Mouse (Mus musculus) intestine, postnatal 0 days (tissue): ENCODE results near the gene Ddi2. TPM values are rescaled to one million over a fixed set of nuclear protein-coding genes. Genes with fewer than 3 reads are reported as not detected.

ENCODE experiments used
- ATAC-seq: fragments of 200-750 bp; cut with Nextera tagmentation; 2 replicates; pipeline ENCODE4 v1.8.0; 2017; ENCODE audit warnings: mild to moderate bottlenecking, moderate TSS enrichment, moderate library complexity
- H3K27ac ChIP-seq: fragments of 300-500 bp; sonication (generic); 2 replicates; pipeline ENCODE4 v1.5.1; 2014; ENCODE audit warnings: mild to moderate bottlenecking, low read depth, low read length, moderate library complexity
- H3K27me3 ChIP-seq: fragments of 300-500 bp; sonication (generic); replicated peaks from 2 replicates; pipeline ENCODE4 v1.6.1; 2014; ENCODE audit warnings: low read length, mixed read lengths; ENCODE audit not compliant: control insufficient read depth, insufficient read depth
- H3K36me3 ChIP-seq: fragments of 300-500 bp; sonication (generic); 2 replicates; pipeline ENCODE4 v1.6.1; 2014; ENCODE audit warnings: mild to moderate bottlenecking, moderate library complexity; ENCODE audit not compliant: control insufficient read depth, insufficient read depth
- H3K4me1 ChIP-seq: fragments of 300-500 bp; sonication (generic); replicated peaks from 2 replicates; pipeline ENCODE4 v1.6.1; 2014; ENCODE audit warnings: antibody characterized with exemption, low read length, mixed read lengths; ENCODE audit not compliant: control insufficient read depth, insufficient read depth
- H3K4me2 ChIP-seq: fragments of 300-500 bp; sonication (generic); replicated peaks from 2 replicates; pipeline ENCODE4 v1.6.1; 2014; ENCODE audit warnings: low read depth, mild to moderate bottlenecking, moderate library complexity
- H3K4me3 ChIP-seq: fragments of 300-500 bp; sonication (generic); 2 replicates; pipeline ENCODE4 v1.5.1; 2014; ENCODE audit warnings: low read depth, low read length
- H3K9ac ChIP-seq: fragments of 300-500 bp; sonication (generic); 2 replicates; pipeline ENCODE4 v1.6.1; 2014; ENCODE audit warnings: mild to moderate bottlenecking, low read depth, low read length
- H3K9me3 ChIP-seq: fragments of 300-500 bp; sonication (generic); 2 replicates; pipeline ENCODE4 v1.6.1; 2016; ENCODE audit warnings: mixed run types; ENCODE audit not compliant: control insufficient read depth
- CTCF ChIP-seq: sonication (generic); IDR thresholded peaks from 2 replicates; pipeline ENCODE4 v1.5.1; 2016; ENCODE audit warnings: low read depth, mild to moderate bottlenecking, control low read depth, antibody characterized with exemption, moderate library complexity
- WGBS: fragments of 180-500 bp; shearing (Covaris S2); extraction: QIAGEN DNeasy Blood & Tissue Kit; methylation state at CpG from one replicate; pipeline ENCODE4 v1.1.7; 2014; 5-methylcytosine and 5-hydroxymethylcytosine counted together
- polyA plus RNA-seq: library from polyadenylated mRNA; unstranded; fragments of >200 nt; fragmentation: Nextera tagmentation; extraction: Ambion mirVana; gene quantifications from 2 replicates; pipeline ENCODE4 v1.2.1, GENCODE M21; 2015

The Ddi2 gene
- polyA plus RNA-seq, 1 experiment from 2014 or later, result 15.9 TPM

DNA sequence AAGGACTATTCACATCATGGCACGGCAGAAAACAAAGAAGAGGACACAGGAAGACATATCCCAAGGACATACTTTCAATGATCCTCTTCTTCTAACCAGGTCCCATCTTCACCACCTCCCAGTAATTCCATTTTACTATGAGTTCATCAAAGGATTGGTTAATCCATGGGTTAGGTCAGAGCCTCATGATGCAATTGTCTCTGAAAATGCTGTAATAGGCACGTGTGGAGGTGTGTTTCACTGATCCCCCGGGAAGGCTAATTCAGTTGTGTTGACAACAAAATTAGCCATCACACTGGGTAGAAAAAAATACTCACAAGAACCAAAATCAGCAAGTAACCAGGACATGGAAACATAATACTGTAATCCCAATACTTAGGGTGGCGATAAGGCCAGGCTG lies 5.6 kb downstream of the Ddi2 start:
- no peak overlapping the region for H3K4me2 ChIP-seq
- no peaks in the 10 kb centered on the region for H3K27me3 ChIP-seq
- no peak overlapping the region for H3K4me3 ChIP-seq
- no peaks in the 10 kb centered on the region for H3K9me3 ChIP-seq
- TF ChIP-seq CTCF, result no peak
- no peak overlapping the region for H3K27ac ChIP-seq
- H3K9ac ChIP-seq, result no peak overlapping the region
- H3K4me1 ChIP-seq, result no peaks in the 10 kb centered on the region
- ATAC-seq, result no peak
- WGBS, result 67% methylated on average over 4 of the region's 4 CpGs
- H3K36me3 ChIP-seq, result peaks cover 15% of the 10 kb centered on the region; the same call in 1 of the 2 replicates

DNA sequence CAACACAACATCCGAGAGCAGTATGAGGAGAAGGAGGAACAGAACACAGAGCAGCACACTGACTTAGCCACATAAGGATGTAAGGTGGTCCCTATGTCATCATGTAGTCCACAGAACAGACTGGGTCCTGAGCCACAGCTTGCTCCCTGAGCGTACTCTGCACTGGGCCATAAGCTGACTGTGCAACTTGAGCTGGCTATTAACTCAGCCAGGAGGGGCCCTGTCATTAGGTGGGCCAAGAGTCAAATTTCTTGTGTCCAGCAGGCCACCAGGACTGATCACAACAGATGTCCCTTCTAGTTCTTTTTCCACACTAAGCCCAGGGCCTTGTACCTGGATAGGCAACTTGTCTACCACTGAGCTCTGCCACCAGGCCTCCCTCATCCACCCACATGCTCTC lies 8.2 kb downstream of the Ddi2 start:
- no peak overlapping the region for H3K27ac ChIP-seq
- TF ChIP-seq CTCF, result no peak
- no peak overlapping the region for H3K4me3 ChIP-seq
- no peak overlapping the region for H3K9ac ChIP-seq
- no peak overlapping the region for H3K4me2 ChIP-seq
- no peaks in the 10 kb centered on the region for H3K9me3 ChIP-seq
- 42% methylated on average over 2 of the region's 2 CpGs for WGBS
- H3K4me1 ChIP-seq, result no peaks in the 10 kb centered on the region
- peaks cover 31% of the 10 kb centered on the region for H3K36me3 ChIP-seq
- no peak for ATAC-seq
- H3K27me3 ChIP-seq, result no peaks in the 10 kb centered on the region

DNA sequence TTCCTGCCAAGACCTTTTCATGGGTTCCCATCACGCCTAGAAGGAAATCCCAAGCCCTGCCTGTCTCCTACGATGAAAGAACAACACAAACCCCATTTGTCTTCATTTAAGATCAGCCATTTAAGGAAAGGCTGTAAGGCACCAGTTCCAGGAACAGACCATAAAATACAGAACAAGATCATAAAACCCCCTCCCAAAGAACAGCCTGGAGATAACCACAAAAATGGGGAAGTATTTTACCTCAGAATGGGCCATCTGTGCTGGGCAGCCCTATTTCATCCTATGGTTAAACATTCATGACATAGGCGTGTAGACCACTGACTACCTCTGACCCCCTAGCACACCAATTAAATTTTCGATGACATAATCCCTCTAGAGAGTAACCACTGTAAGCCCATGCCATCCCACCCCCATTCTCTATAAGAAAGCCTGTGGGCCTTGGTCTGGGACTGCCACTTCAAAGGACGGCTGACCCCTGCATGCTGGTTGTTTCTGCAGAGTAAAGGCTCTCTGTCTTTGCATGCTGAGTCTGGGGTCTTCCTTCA lies 9.5 kb downstream of the Ddi2 start:
- Histone ChIP-seq H3K27me3 (no peaks in the 10 kb centered on the region), H3K4me2 (no peak overlapping the region), H3K4me3 (no peak overlapping the region), H3K36me3 (peaks cover 40% of the 10 kb centered on the region), H3K9me3 (no peaks in the 10 kb centered on the region), H3K9ac (no peak overlapping the region), H3K27ac (no peak overlapping the region), H3K4me1 (no peaks in the 10 kb centered on the region)
- no peak for ATAC-seq
- WGBS, result 44% methylated on average over 5 of the region's 5 CpGs
- TF ChIP-seq CTCF, result no peak

DNA sequence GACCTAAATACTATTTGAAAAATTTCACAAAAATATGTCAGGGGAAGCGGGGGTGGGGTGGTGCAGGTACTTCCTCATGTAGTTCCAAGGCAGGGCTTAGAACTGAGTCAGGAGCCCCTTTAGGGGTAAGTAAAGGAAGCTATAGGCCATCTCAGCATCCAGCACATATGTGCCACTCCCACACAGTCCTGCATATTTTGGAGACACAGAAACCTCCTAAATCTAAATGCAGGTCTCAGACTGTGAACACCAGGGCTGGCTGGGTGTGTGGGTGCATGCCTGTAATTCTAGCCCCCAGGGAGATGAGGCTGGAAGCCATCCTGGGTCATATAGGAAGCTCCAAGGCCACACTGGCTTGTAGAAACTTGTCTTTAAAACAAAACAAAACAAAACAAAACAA lies 12.0 kb downstream of the Ddi2 start:
- Histone ChIP-seq H3K27ac (no peak overlapping the region), H3K4me1 (no peaks in the 10 kb centered on the region), H3K9me3 (no peaks in the 10 kb centered on the region), H3K4me2 (no peak overlapping the region), H3K27me3 (no peaks in the 10 kb centered on the region), H3K4me3 (no peak overlapping the region), H3K9ac (no peak overlapping the region; the same call in 1 of the 2 replicates), H3K36me3 (peaks cover 64% of the 10 kb centered on the region)
- 97% methylated on average over 1 of the region's 1 CpGs for WGBS
- no peak for TF ChIP-seq CTCF
- no peak for ATAC-seq

DNA sequence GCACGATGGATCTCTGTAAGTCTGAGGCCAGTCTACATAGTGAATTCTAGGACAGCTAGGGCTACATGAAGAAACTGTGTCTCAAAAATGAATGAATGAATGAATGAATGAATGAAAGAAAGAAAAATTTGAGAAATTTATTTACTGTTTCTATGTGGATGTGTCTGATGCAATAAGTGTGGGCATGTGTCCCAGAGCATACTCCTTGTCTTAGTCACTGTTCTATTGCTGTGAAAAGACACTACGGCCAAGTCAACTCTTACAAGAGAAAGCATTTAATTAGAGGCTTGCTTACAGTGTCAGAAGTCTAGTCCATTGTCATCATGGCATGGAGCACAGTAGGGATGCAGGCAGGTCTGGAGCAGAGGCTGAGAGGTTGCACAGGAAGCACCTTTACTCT lies 14.2 kb downstream of the Ddi2 start:
- H3K27me3 ChIP-seq, result no peaks in the 10 kb centered on the region
- no peak overlapping the region for H3K27ac ChIP-seq
- no peak overlapping the region for H3K9ac ChIP-seq
- WGBS, result 95% methylated on average over 2 of the region's 2 CpGs
- no peak overlapping the region for H3K4me3 ChIP-seq
- no peak for TF ChIP-seq CTCF
- H3K4me1 ChIP-seq, result no peaks in the 10 kb centered on the region
- H3K9me3 ChIP-seq, result no peaks in the 10 kb centered on the region
- H3K36me3 ChIP-seq, result peaks cover 83% of the 10 kb centered on the region
- ATAC-seq, result no peak
- H3K4me2 ChIP-seq, result no peak overlapping the region

DNA sequence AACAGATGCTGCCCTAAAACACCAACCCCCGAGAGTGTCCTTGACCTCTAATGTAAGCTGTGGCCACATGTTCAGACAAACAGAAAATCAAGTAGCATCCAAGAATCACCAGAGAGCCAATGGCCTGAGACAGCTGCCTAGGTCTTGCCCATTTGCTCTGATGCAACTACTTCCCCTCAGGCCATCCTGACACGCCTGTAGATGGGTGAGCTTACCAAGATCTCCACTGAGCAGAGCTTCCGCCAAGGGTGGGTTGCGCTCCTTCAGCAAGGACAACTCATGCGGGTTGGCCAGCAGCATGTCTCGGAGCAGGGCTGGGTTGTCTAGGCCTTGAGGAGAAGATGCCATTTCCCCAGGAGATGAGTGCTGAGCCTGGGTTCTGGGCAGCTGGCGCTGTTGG lies 15.2 kb downstream of the Ddi2 start:
- no peak overlapping the region for H3K9ac ChIP-seq
- H3K9me3 ChIP-seq, result no peaks in the 10 kb centered on the region
- no peak for TF ChIP-seq CTCF
- peaks cover 93% of the 10 kb centered on the region for H3K36me3 ChIP-seq
- no peaks in the 10 kb centered on the region for H3K27me3 ChIP-seq
- H3K27ac ChIP-seq, result no peak overlapping the region
- WGBS, result 87% methylated on average over 7 of the region's 7 CpGs
- no peak overlapping the region for H3K4me3 ChIP-seq
- H3K4me1 ChIP-seq, result no peaks in the 10 kb centered on the region
- H3K4me2 ChIP-seq, result no peak overlapping the region
- ATAC-seq, result no peak

DNA sequence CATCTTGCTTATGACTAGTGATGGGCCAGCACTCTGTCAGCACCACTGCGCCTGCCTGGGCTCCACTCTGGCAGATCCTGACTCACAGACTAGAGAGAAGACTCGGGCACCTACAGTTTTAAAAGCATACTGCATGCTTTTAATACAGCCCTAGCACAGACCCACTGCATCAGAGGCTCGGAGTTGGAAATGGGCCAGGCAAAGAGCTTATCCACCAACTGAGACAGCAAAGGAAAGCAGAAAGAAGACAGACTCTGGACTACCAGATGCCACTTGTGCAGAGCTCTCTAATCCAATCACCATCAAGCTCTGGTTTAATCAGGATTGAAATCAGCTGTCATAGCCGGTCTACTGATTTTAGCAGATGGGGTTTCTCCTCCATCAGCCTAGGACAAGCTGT lies 17.9 kb downstream of the Ddi2 start:
- TF ChIP-seq CTCF, result no peak
- H3K9ac ChIP-seq, result no peak overlapping the region
- no peaks in the 10 kb centered on the region for H3K4me1 ChIP-seq
- no peak overlapping the region for H3K27ac ChIP-seq
- 78% methylated on average over 4 of the region's 4 CpGs for WGBS
- H3K36me3 ChIP-seq, result peaks cover 98% of the 10 kb centered on the region
- H3K9me3 ChIP-seq, result no peaks in the 10 kb centered on the region
- no peak overlapping the region for H3K4me3 ChIP-seq
- ATAC-seq, result no peak
- H3K27me3 ChIP-seq, result no peaks in the 10 kb centered on the region
- no peak overlapping the region for H3K4me2 ChIP-seq
